In the genomic region with DNA sequence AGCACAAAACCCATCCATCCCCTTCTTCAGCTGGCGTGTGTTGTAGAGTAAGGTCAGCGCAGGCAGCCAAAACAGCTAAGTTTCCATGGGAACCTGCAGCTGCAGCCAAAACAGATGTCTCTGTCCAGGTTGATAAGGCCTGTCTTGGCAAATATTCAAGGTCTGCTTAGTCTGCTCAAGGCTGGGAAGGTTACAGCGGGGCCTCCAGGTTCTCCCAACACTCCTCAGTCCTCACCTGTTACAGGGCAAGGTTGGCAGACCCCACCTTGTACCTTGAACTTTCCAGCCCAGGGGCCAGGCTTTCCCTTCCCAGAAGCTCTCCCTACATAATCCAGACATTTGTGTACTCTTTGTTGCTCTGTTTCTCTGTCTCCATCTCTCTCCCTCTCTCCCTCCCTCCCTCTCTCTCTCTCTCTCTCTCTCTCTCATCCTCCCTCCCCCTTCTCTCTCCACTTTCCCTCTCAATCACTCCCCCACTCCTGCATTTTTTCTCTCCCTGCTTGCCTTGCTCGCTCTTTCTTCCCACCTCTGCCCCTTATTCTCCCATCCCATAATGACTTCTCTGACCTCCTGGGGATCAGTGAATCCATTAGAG, we compare ENCODE assay signal across 8 mouse cellular contexts. TPM values are rescaled to one million over a fixed set of nuclear protein-coding genes. Genes with fewer than 3 reads are reported as not detected.
DNase-seq lines count a peak whose midpoint lies in the region; ATAC-seq lines count a peak whose summit lies in the region.

No protein-coding gene starts in this region.

- no peaks in the 10 kb centered on the region for H3K27me3 ChIP-seq in lung, embryonic 15.5 days
- H3K27me3 ChIP-seq in hindbrain, embryonic 13.5 days = no peaks in the 10 kb centered on the region
- H3K27me3 ChIP-seq in stomach, embryonic 14.5 days (ENCODE audit: control insufficient read depth, insufficient read depth, low read length) = no peaks in the 10 kb centered on the region

- WGBS in lung, embryonic 15.5 days = 7% methylated on average over 4 of the region's 4 CpGs
- 18% methylated on average over 4 of the region's 4 CpGs for WGBS in hindbrain, embryonic 13.5 days
- 2% methylated on average over 4 of the region's 4 CpGs for WGBS in stomach, embryonic 14.5 days

- H3K36me3 ChIP-seq in lung, embryonic 15.5 days = no peaks in the 10 kb centered on the region
- H3K36me3 ChIP-seq in hindbrain, embryonic 13.5 days = no peaks in the 10 kb centered on the region
- no peaks in the 10 kb centered on the region for H3K36me3 ChIP-seq in stomach, embryonic 14.5 days (ENCODE audit: control insufficient read depth, insufficient read depth, low read length)

- H3K4me3 ChIP-seq in lung, embryonic 15.5 days = no peak overlapping the region
- H3K4me3 ChIP-seq in hindbrain, embryonic 13.5 days = peak overlapping the region; percentile 46
- peak overlapping the region; percentile 35; the same call in 1 of the 2 replicates for H3K4me3 ChIP-seq in stomach, embryonic 14.5 days (ENCODE audit: low read depth, low read length)

- no peaks in the 10 kb centered on the region for H3K9me3 ChIP-seq in lung, embryonic 15.5 days
- no peaks in the 10 kb centered on the region for H3K9me3 ChIP-seq in hindbrain, embryonic 13.5 days
- H3K9me3 ChIP-seq in stomach, embryonic 14.5 days (ENCODE audit: control insufficient read depth, low read depth, low read length) = no peaks in the 10 kb centered on the region

- H3K4me1 ChIP-seq in lung, embryonic 15.5 days = no peaks in the 10 kb centered on the region
- peaks cover 7% of the 10 kb centered on the region for H3K4me1 ChIP-seq in hindbrain, embryonic 13.5 days (replicated peaks)
- H3K4me1 ChIP-seq in stomach, embryonic 14.5 days (ENCODE audit: control insufficient read depth, insufficient read depth, low read length) = peaks cover 2% of the 10 kb centered on the region; the same call in 1 of the 2 replicates

- no peak overlapping the region for H3K9ac ChIP-seq in lung, embryonic 15.5 days
- no peak overlapping the region for H3K9ac ChIP-seq in hindbrain, embryonic 13.5 days
- no peak overlapping the region for H3K9ac ChIP-seq in stomach, embryonic 14.5 days (replicated peaks; ENCODE audit: low read depth, low read length)

- H3K27ac ChIP-seq in lung, embryonic 15.5 days = no peak overlapping the region
- H3K27ac ChIP-seq in hindbrain, embryonic 13.5 days = no peak overlapping the region
- peak overlapping the region; percentile 6; the same call in 1 of the 2 replicates for H3K27ac ChIP-seq in stomach, embryonic 14.5 days (ENCODE audit: low read length)

- H3K4me2 ChIP-seq in lung, embryonic 15.5 days = peak overlapping the region; percentile 54; the same call in 1 of the 2 replicates
- peak overlapping the region; percentile 56 for H3K4me2 ChIP-seq in hindbrain, embryonic 13.5 days
- peak overlapping the region; percentile 59 for H3K4me2 ChIP-seq in stomach, embryonic 14.5 days (replicated peaks; ENCODE audit: low read depth, low read length)

- peak; percentile 59; the same call in 1 of the 2 replicates for ATAC-seq in lung, embryonic 15.5 days (ENCODE audit: borderline replicate concordance, extremely low read depth, low FRiP score, low TSS enrichment)
- peak; percentile 90 for ATAC-seq in erythroid progenitor cell, adult 5-6 weeks (replicated peaks; ENCODE audit: low FRiP score, poor library complexity, severe bottlenecking)
- peak; percentile 83 for ATAC-seq in hindbrain, embryonic 13.5 days (ENCODE audit: low FRiP score)
- peak; percentile 92 for ATAC-seq in megakaryocyte-erythroid progenitor cell, adult 5-6 weeks (replicated peaks; ENCODE audit: low FRiP score, low TSS enrichment, poor library complexity, severe bottlenecking)
- peak; percentile 82 for ATAC-seq in stomach, embryonic 14.5 days (ENCODE audit: insufficient number of reproducible peaks, insufficient read depth, low FRiP score, low read depth)

- no peak for DNase-seq in lung, postnatal 4 days
- no peak for DNase-seq in adipocyte (ENCODE audit: low spot score)
- no peak for DNase-seq in left cerebral cortex, adult 8-10 months (ENCODE audit: low spot score in 2 of 2)

RNA-seq across cellular contexts. Expression of a gene that starts 12.1 kb away (rescaled TPM):
- polyA plus RNA-seq in lung, embryonic 15.5 days (2015; fragmentation: Nextera tagmentation; extraction: Ambion mirVana) = not detected in 2 replicates
- not detected in 2 replicates for total RNA-seq in erythroid progenitor cell, adult 5-6 weeks (2015; ENCODE audit: low replicate concordance)
- not detected in 2 replicates for total RNA-seq in erythroid progenitor cell, adult 5-6 weeks (2017; ENCODE audit: low replicate concordance)
- not detected in 2 replicates for polyA plus RNA-seq in hindbrain, embryonic 13.5 days (2015; fragmentation: Nextera tagmentation; extraction: Ambion mirVana)
- not detected in 2 replicates for total RNA-seq in megakaryocyte-erythroid progenitor cell, adult 5-6 weeks (2014; fragmentation: Nextera tagmentation)
- total RNA-seq in megakaryocyte-erythroid progenitor cell, adult 5-6 weeks (2017) = not detected in 2 replicates
- not detected in 2 replicates for polyA plus RNA-seq in stomach, embryonic 14.5 days (2014; fragmentation: Nextera tagmentation; extraction: Ambion mirVana)
- not detected for total RNA-seq in left cerebral cortex, adult 8-10 months (2022)
